Mouse (Mus musculus): ENCODE data around the gene Cyp4a14. TPM values are rescaled to one million over a fixed set of nuclear protein-coding genes. Genes with fewer than 3 reads are reported as not detected.
"Not testable (repeated sequence)": the region's sequence is repeated elsewhere in the genome, so short reads cannot be mapped to it uniquely, and the experiment has no call there.

Gene Cyp4a14
- total RNA-seq (2021) = not detected
- long read RNA-seq, experiment 1 = 0 reads
- long read RNA-seq, experiment 2 = 0 reads

- DNase-seq = no peak
Measured at GRCm38 (mm10) chr4:115496001-115496400, at the start of gene Cyp4a14. Gene Cyp4a14 (minus strand): TSS chr4:115496142.

- DNase-seq = peak; percentile 18 to 21
Measured at GRCm38 (mm10) chr4:115545101-115545500, 49.2 kb upstream of the Cyp4a14 start.

GRCm38 (mm10) chr4:115521766-115522165, 25.8 kb upstream of the Cyp4a14 start:
- no peak for DNase-seq

- no peak for DNase-seq
Measured at GRCm38 (mm10) chr4:115519444-115519843, 23.5 kb upstream of the Cyp4a14 start.

- not testable (repeated sequence) for DNase-seq
Measured at GRCm38 (mm10) chr4:115518000-115518399, 22.1 kb upstream of the Cyp4a14 start, which contains the start of gene Cyp4a10. Gene Cyp4a10 (plus strand): TSS chr4:115518264.

GRCm38 (mm10) chr4:115513964-115514363, 18.0 kb upstream of the Cyp4a14 start:
- not testable (repeated sequence) for DNase-seq

- no peak for DNase-seq
Measured at GRCm38 (mm10) chr4:115497466-115497865, 1.5 kb upstream of the Cyp4a14 start.

GRCm38 (mm10) chr4:115481006-115481652, 14.8 kb downstream of the Cyp4a14 start:
- peak in 1 of 2 experiments; percentile 2 for DNase-seq

GRCm38 (mm10) chr4:115476051-115476450, 19.9 kb downstream of the Cyp4a14 start:
- DNase-seq = peak; percentile 50 to 55

GRCm38 (mm10) chr4:115473585-115473984, 22.4 kb downstream of the Cyp4a14 start:
- peak; percentile 4 to 11 for DNase-seq

- DNase-seq = no peak
Measured at GRCm38 (mm10) chr4:115452304-115452703, 43.6 kb downstream of the Cyp4a14 start, which contains the start of gene Cyp4a30b. Gene Cyp4a30b (plus strand): TSS chr4:115452604.

- DNase-seq = no peak
Measured at GRCm38 (mm10) chr4:115450577-115451137, 45.3 kb downstream of the Cyp4a14 start.

Other genes starting within 250 kb of the Cyp4a14 start
- gene Cyp4a12a, start 197.1 kb downstream of the Cyp4a14 start, total RNA-seq (2021) = under 1 TPM in 1 of 2 experiments, not detected in 1; 0.15 TPM
- gene Cyp4a12b, start 84.5 kb downstream of the Cyp4a14 start, total RNA-seq (2021) = 1 to 10 TPM in 1 of 2 experiments, not detected in 1; 2.0 TPM
- gene Cyp4a30b, start 43.5 kb downstream of the Cyp4a14 start, total RNA-seq (2021) = not detected
- not detected for gene Cyp4a10, start 22.1 kb upstream of the Cyp4a14 start, total RNA-seq (2021)
- not detected for gene Cyp4a31, start 67.5 kb upstream of the Cyp4a14 start, total RNA-seq (2021)
- gene Cyp4a32, start 104.8 kb upstream of the Cyp4a14 start, total RNA-seq (2021) = not detected
- 10 to 100 TPM; 29.4 to 33.2 TPM for gene Cyp4b1, start 151.6 kb upstream of the Cyp4a14 start, total RNA-seq (2021)
- 10 to 100 TPM; 38.8 to 43.8 TPM for gene Efcab14, start 241.6 kb upstream of the Cyp4a14 start, total RNA-seq (2021)

Data from heart, adult 18-20 months (tissue).